ENCODE assay signal across 8 mouse cellular contexts in genomic region chr3:98055808-98056728, GRCm38 (mm10). TPM values are rescaled to one million over a fixed set of nuclear protein-coding genes. Genes with fewer than 3 reads are reported as not detected.
DNase-seq lines count a peak whose midpoint lies in the region; ATAC-seq and TF ChIP-seq lines count a peak whose summit lies in the region.
"Had no signal": no experiment of that assay in that cellular context is flagged by ENCODE, and none has a peak within 500 bp of the region (broad histone marks: within the 10 kb centered on the region; RNA-seq: fewer than 3 reads in every experiment).

No protein-coding gene starts in this region.

- no peaks in the 10 kb centered on the region for H3K36me3 ChIP-seq in heart, postnatal 0 days (replicated peaks; ENCODE audit: control insufficient read depth, insufficient read depth, low read length)
- H3K36me3 ChIP-seq in macrophage (ENCODE audit: inconsistent target) = peaks cover 8% of the 10 kb centered on the region; the same call in 1 of the 2 replicates

- no peak for TF ChIP-seq EP300 in heart, postnatal 0 days (IDR thresholded peaks at IDR 0.05; ENCODE audit: low read depth)

- no peaks in the 10 kb centered on the region for H3K27me3 ChIP-seq in heart, postnatal 0 days (ENCODE audit: control insufficient read depth, insufficient read depth, low read length)

- 66% methylated on average over 20 of the region's 20 CpGs for WGBS in heart, postnatal 0 days
- 55% methylated on average over 20 of the region's 20 CpGs for WGBS in macrophage (ENCODE audit: missing documents)

- 0 out of 2 replicates have a peak overlapping the region, but pooled peaks have one; percentile 1 for H3K27ac ChIP-seq in heart, postnatal 0 days (ENCODE audit: low read depth)
- H3K27ac ChIP-seq in macrophage = peak overlapping the region; percentile 34

- no peak for TF ChIP-seq CTCF in heart, postnatal 0 days (IDR thresholded peaks at IDR 0.05; ENCODE audit: low read depth)

- intact Hi-C loops in heart, postnatal 10 days (cut with DNase I) = no loop called here

- H3K9ac ChIP-seq in heart, postnatal 0 days (replicated peaks; ENCODE audit: low read depth, low read length) = no peak overlapping the region

- no peak overlapping the region for H3K4me2 ChIP-seq in heart, postnatal 0 days (ENCODE audit: low read depth, low read length)

- peaks cover 100% of the 10 kb centered on the region for H3K79me2 ChIP-seq in macrophage (ENCODE audit: inconsistent target)

- ATAC-seq in heart, postnatal 0 days (ENCODE audit: insufficient read depth, low read depth) = no peak
- ATAC-seq in granulocyte monocyte progenitor cell, adult 5-6 weeks (replicated peaks; ENCODE audit: poor library complexity, severe bottlenecking) = peak; percentile 69
- ATAC-seq in megakaryocyte-erythroid progenitor cell, adult 5-6 weeks (replicated peaks; ENCODE audit: low FRiP score, low TSS enrichment, poor library complexity, severe bottlenecking) = no peak

- no peaks in the 10 kb centered on the region for H3K9me3 ChIP-seq in heart, postnatal 0 days (replicated peaks; ENCODE audit: control insufficient read depth, low read length)

- no peak overlapping the region for H3K4me3 ChIP-seq in heart, postnatal 0 days (ENCODE audit: low read depth, low read length)
- no peak overlapping the region for H3K4me3 ChIP-seq in macrophage (ENCODE audit: inconsistent target)

- H3K4me1 ChIP-seq in heart, postnatal 0 days (ENCODE audit: control insufficient read depth, insufficient read depth) = peaks cover 30% of the 10 kb centered on the region

- DNase-seq in heart, postnatal 0 days (ENCODE audit: low spot score) = no peak
- no peak for DNase-seq in heart, postnatal 10 days
- DNase-seq in brain, adult 2 months (ENCODE audit: low read depth, low spot score) = peak; percentile 23
- no peak for DNase-seq in left cerebral cortex, adult 8-10 months (ENCODE audit: low spot score in 2 of 2)
- DNase-seq: right cerebral cortex, postnatal 14 days had no signal

RNA-seq across cellular contexts. Expression of gene Notch2, which starts 42.7 kb away (rescaled TPM):
- total RNA-seq in heart, postnatal 0 days (2014; rRNA removed; ENCODE audit: low replicate concordance) = 40.2 and 53.7 TPM in 2 replicates
- polyA plus RNA-seq in heart, postnatal 0 days (2015; fragmentation: Nextera tagmentation; extraction: Ambion mirVana) = 5.5 and 6.0 TPM in 2 replicates
- total RNA-seq in heart, postnatal 10 days (2021) = 10 to 100 TPM; 28.2 to 31.0 TPM
- total RNA-seq in granulocyte monocyte progenitor cell, adult 5-6 weeks (2014; fragmentation: Nextera tagmentation) = 27.9 TPM in 2 replicates
- 23.1 and 31.3 TPM in 2 replicates for total RNA-seq in granulocyte monocyte progenitor cell, adult 5-6 weeks (2017)
- 100 to 1,000 TPM; 149 to 777 (median 273) TPM for total RNA-seq in macrophage (2018; cell fraction: chromatin; rRNA removed)
- 100 to 1,000 TPM in 12 of 26 experiments, 10 to 100 TPM in 14; 46.8 to 165 (median 96.1) TPM for total RNA-seq in macrophage (2018; cell fraction: cytosol; rRNA removed)
- total RNA-seq in macrophage (2018; cell fraction: nucleus; rRNA removed) = 100 to 1,000 TPM; 125 to 657 (median 257) TPM
- 21.9 to 74.1 TPM (median 33.4 TPM) in 3 replicates for polyA plus RNA-seq in macrophage (2018)
- 36.0 and 55.9 TPM in 2 replicates for total RNA-seq in megakaryocyte-erythroid progenitor cell, adult 5-6 weeks (2014; fragmentation: Nextera tagmentation)
- 33.4 TPM in 2 replicates for total RNA-seq in megakaryocyte-erythroid progenitor cell, adult 5-6 weeks (2017)
- 10 to 100 TPM; 16.3 to 17.9 (median 17.1) TPM for total RNA-seq in left cerebral cortex, adult 8-10 months (2022)
